Comparison of ENCODE assay signal across 19 mouse cellular contexts in genomic region chr1:43245014-43245413, GRCm38 (mm10). TPM values are rescaled to one million over a fixed set of nuclear protein-coding genes. Genes with fewer than 3 reads are reported as not detected.
DNase-seq lines count a peak whose midpoint lies in the region; ATAC-seq and TF ChIP-seq lines count a peak whose summit lies in the region.
"Had no signal": no experiment of that assay in that cellular context is flagged by ENCODE, and none has a peak within 500 bp of the region (broad histone marks: within the 10 kb centered on the region; RNA-seq: fewer than 3 reads in every experiment).

No protein-coding gene starts in this region.

- DNase-seq in heart, adult 11 months = peak; percentile 95
- no peak for DNase-seq in heart, postnatal 25 days (ENCODE audit: low spot score)
- DNase-seq in stomach, postnatal 0 days (ENCODE audit: low spot score) = no peak
- DNase-seq in mesoderm, embryonic 11.5 days (ENCODE audit: low read depth, low spot score) = peak; percentile 20
- no peak for DNase-seq in cerebellum, postnatal 10 days
- no peak for DNase-seq in spleen, postnatal 14 days (ENCODE audit: low spot score in 2 of 2)
- DNase-seq: cerebellum, postnatal 36 days; liver; liver, postnatal 0 days; right cerebral cortex, postnatal 25 days; thymus, adult 18-20 months had no signal

- H3K4me3 ChIP-seq in stomach, embryonic 16.5 days (replicated peaks; ENCODE audit: low read length) = no peak overlapping the region
- no peak overlapping the region for H3K4me3 ChIP-seq in stomach, postnatal 0 days (ENCODE audit: low read depth, low read length)
- no peak overlapping the region for H3K4me3 ChIP-seq in kidney, embryonic 15.5 days (replicated peaks)
- H3K4me3 ChIP-seq: embryonic facial prominence, embryonic 10.5 days; erythroblast, embryonic 14.5 days; forebrain, embryonic 15.5 days; neural tube, embryonic 13.5 days had no signal

- ATAC-seq in stomach, embryonic 16.5 days (ENCODE audit: insufficient read depth, low FRiP score) = peak; percentile 40; the same call in 1 of the 2 replicates
- ATAC-seq in stomach, postnatal 0 days (ENCODE audit: low FRiP score, low TSS enrichment) = no peak
- ATAC-seq in kidney, embryonic 15.5 days (replicated peaks; ENCODE audit: low FRiP score) = no peak
- ATAC-seq: forebrain, embryonic 15.5 days; hindbrain, postnatal 0 days; liver, postnatal 0 days had no signal

- TF ChIP-seq CTCF in stomach, postnatal 0 days (IDR thresholded peaks at IDR 0.05; ENCODE audit: low read depth) = no peak

- H3K9ac ChIP-seq in stomach, embryonic 16.5 days (ENCODE audit: low read length) = no peak overlapping the region
- no peak overlapping the region for H3K9ac ChIP-seq in stomach, postnatal 0 days (ENCODE audit: low read length)
- H3K9ac ChIP-seq in kidney, embryonic 15.5 days = no peak overlapping the region
- H3K9ac ChIP-seq: forebrain, embryonic 15.5 days; liver, postnatal 0 days; neural tube, embryonic 13.5 days had no signal

- H3K4me1 ChIP-seq in stomach, embryonic 16.5 days (ENCODE audit: control insufficient read depth, insufficient read depth, low read length) = no peaks in the 10 kb centered on the region
- H3K4me1 ChIP-seq in stomach, postnatal 0 days (replicated peaks; ENCODE audit: control insufficient read depth, insufficient read depth) = no peaks in the 10 kb centered on the region
- no peaks in the 10 kb centered on the region for H3K4me1 ChIP-seq in kidney, embryonic 15.5 days
- H3K4me1 ChIP-seq: embryonic facial prominence, embryonic 10.5 days; forebrain, embryonic 15.5 days; neural tube, embryonic 13.5 days had no signal

- H3K4me2 ChIP-seq in stomach, embryonic 16.5 days (ENCODE audit: low read depth, low read length) = no peak overlapping the region
- no peak overlapping the region for H3K4me2 ChIP-seq in stomach, postnatal 0 days (replicated peaks; ENCODE audit: low read depth)
- H3K4me2 ChIP-seq in kidney, embryonic 15.5 days = no peak overlapping the region
- H3K4me2 ChIP-seq: forebrain, embryonic 15.5 days; neural tube, embryonic 13.5 days had no signal

- 58% methylated on average over 2 of the region's 2 CpGs for WGBS in stomach, embryonic 16.5 days
- 54% methylated on average over 2 of the region's 2 CpGs for whole genome bisulfite sequencing in stomach, postnatal 0 days
- WGBS in kidney, embryonic 15.5 days = 54% methylated on average over 2 of the region's 2 CpGs

- no peak for TF ChIP-seq EP300 in stomach, postnatal 0 days (optimal IDR thresholded peaks at IDR 0.05)

- no peaks in the 10 kb centered on the region for H3K27me3 ChIP-seq in stomach, embryonic 16.5 days (ENCODE audit: control insufficient read depth, insufficient read depth, low read length)
- no peaks in the 10 kb centered on the region for H3K27me3 ChIP-seq in stomach, postnatal 0 days (ENCODE audit: control insufficient read depth, insufficient read depth, low read length)
- no peaks in the 10 kb centered on the region for H3K27me3 ChIP-seq in kidney, embryonic 15.5 days
- H3K27me3 ChIP-seq: forebrain, embryonic 15.5 days; neural tube, embryonic 13.5 days had no signal

- H3K36me3 ChIP-seq in stomach, embryonic 16.5 days (ENCODE audit: control insufficient read depth, insufficient read depth, low read length) = no peaks in the 10 kb centered on the region
- H3K36me3 ChIP-seq in stomach, postnatal 0 days (ENCODE audit: control insufficient read depth, insufficient read depth, low read length) = no peaks in the 10 kb centered on the region
- H3K36me3 ChIP-seq in kidney, embryonic 15.5 days = no peaks in the 10 kb centered on the region
- H3K36me3 ChIP-seq: embryonic facial prominence, embryonic 10.5 days; forebrain, embryonic 15.5 days; neural tube, embryonic 13.5 days had no signal

- intact Hi-C loops in heart, postnatal 25 days (cut with DNase I) = no loop called here

- H3K9me3 ChIP-seq in stomach, embryonic 16.5 days (replicated peaks; ENCODE audit: control insufficient read depth, low read length) = no peaks in the 10 kb centered on the region
- H3K9me3 ChIP-seq in stomach, postnatal 0 days (ENCODE audit: control insufficient read depth, low read length) = no peaks in the 10 kb centered on the region
- H3K9me3 ChIP-seq in kidney, embryonic 15.5 days (replicated peaks) = no peaks in the 10 kb centered on the region
- H3K9me3 ChIP-seq: embryonic facial prominence, embryonic 10.5 days; forebrain, embryonic 15.5 days; neural tube, embryonic 13.5 days had no signal

- H3K27ac ChIP-seq in stomach, embryonic 16.5 days (ENCODE audit: low read length) = no peak overlapping the region
- H3K27ac ChIP-seq in stomach, postnatal 0 days (replicated peaks) = no peak overlapping the region; the same call in 1 of the 2 replicates
- H3K27ac ChIP-seq in kidney, embryonic 15.5 days = peak overlapping the region; percentile 69
- H3K27ac ChIP-seq: embryonic facial prominence, embryonic 10.5 days; forebrain, embryonic 15.5 days; hindbrain, postnatal 0 days; neural tube, embryonic 13.5 days had no signal

RNA-seq across cellular contexts. Expression of gene Fhl2, which starts 48.2 kb away (rescaled TPM):
- 1,000 to 10,000 TPM; 2,139 to 2,275 TPM for total RNA-seq in heart, postnatal 25 days (2021)
- polyA plus RNA-seq in stomach, embryonic 16.5 days (2015; fragmentation: Nextera tagmentation; extraction: Ambion mirVana) = 91.2 and 98.1 TPM in 2 replicates
- polyA plus RNA-seq in stomach, postnatal 0 days (2015; fragmentation: Nextera tagmentation; extraction: Ambion mirVana) = 124 and 126 TPM in 2 replicates
- polyA plus RNA-seq in kidney, embryonic 15.5 days (2015; fragmentation: Nextera tagmentation; extraction: Ambion mirVana) = 90.7 and 92.4 TPM in 2 replicates
- total RNA-seq: megakaryocyte-erythroid progenitor cell, adult 5-6 weeks had no signal
- polyA plus RNA-seq: erythroblast, embryonic 14.5 days had no signal

Comparison
In these comparisons a context has a peak if more than half of its experiments do, and no peak if none do; other contexts are left out.
1. DNase-seq: peak in heart, adult 11 months (single experiment) and mesoderm, embryonic 11.5 days (single experiment); none in heart, postnatal 25 days (single experiment), stomach, postnatal 0 days (single experiment), cerebellum, postnatal 10 days (0 of 2) and spleen, postnatal 14 days (0 of 2).